Mouse (Mus musculus) c-Kit-positive CD71-negative TER-119-negative erythroid progenitor cells, embryonic 14.5 days (primary cell): ENCODE measurements around the gene Xdh.

Experiments
- DNase-seq: peaks from one replicate; pipeline ENCODE4 v3.0.0-alpha.2; 2013; ENCODE audit warnings: low read depth

The Xdh gene

DNA sequence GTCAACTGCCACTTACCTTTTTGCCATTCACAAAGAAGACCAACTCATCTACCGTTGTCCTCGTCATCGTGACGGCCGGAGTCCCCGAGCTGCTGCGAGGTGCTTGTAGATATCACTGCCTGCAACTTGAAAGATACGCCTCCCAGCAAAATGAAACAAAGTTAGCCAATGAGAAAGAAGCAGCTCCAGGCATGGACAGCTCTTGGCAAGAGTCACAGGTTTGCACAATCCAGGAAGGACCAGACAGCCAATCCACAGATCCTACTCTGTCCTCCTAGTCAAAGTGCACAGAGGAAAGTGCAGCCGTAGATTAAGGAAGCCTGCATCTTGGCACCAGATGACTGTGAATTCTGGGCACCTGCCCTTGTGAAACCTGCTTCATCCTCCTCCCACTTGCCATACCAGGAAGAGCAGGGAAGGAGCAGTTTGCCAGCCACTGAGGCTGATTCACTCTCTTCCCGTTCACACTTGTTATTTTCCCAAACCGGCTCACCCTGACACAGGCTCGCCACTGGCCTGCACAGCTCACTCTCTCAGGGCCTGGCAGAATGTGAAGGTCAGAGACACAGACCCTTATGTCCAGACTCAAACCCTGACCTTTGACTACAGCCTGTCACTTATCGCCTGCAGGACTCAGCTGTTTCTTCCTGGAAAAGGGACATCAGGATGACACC lies at the start of gene Xdh:
TSS of gene Xdh (minus strand) at position 135 of the 674 bp plus-strand sequence.
- DNase-seq: no peak

DNA sequence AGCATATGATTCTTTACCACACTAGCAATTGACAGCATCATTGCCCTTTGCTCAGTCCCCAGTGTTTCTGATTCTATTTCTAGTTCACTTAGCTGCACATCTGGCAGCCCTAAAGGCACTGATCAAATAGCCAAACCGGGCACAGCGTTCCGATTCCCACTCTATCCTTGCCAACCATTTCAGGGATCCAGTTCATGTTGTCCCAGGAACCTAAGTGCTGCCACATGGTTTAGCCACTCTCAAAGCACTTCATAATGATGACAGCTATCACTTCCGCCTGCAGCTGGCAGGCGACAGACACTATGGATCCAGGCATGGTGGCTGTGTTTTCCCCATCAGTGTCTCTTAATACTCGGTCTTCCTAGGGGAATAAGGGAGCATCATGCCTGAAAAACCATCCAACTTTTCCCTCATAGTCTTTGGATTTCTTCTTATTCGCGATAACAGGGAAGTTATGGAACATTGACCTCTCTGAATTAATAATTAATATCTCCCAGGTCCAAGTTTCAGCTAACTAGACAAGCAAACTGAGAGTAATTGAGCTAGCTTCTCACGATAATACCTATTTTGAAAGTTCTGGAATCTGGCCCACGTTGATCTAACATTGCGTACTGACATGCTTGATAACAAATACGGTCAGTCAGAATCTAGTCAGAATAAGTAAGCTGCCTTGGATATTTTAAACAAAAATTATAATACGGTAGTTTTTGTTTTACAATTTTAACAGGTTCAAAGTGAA lies 46.1 kb upstream of the Xdh start:
- DNase-seq: no peak

DNA sequence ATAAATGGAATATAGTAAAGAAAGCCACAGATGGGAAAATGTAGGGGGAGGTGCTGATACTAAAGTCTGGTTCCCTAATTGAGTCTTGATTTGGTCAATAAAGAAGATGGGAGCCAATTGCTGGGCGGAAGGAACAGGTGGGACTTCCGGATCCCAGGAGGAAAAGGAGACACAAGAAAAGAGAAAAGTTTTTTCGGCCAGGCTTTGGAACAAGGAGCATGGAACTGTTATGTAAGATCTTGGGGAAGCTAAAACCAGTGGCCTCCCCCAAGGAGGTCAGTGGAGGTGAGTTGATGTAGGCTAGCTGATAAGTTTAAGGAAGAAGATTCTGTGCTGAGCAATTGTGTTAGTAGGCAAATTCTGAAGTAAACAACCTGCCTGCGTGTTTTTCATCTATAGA lies 41.3 kb upstream of the Xdh start:
- DNase-seq: no peak

DNA sequence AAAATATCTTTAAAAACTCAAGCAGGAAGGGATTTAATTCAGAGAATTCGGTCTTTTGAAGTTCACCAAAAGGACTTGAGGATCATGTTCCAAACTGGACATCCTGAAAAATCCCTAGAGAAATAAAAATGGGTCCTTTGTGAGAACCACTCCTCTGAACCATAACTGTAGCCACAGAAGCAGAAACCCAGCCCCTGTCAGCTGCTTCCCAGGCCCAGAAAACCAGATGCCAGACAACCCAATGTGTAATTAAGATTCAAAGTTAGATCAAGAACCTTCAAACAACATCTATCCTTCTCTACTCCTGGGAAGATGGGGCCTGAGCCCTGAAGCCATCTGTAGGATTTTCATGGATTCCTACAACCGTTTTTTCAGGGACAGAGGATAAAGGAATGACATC lies 36.6 kb upstream of the Xdh start:
- DNase-seq: no peak

DNA sequence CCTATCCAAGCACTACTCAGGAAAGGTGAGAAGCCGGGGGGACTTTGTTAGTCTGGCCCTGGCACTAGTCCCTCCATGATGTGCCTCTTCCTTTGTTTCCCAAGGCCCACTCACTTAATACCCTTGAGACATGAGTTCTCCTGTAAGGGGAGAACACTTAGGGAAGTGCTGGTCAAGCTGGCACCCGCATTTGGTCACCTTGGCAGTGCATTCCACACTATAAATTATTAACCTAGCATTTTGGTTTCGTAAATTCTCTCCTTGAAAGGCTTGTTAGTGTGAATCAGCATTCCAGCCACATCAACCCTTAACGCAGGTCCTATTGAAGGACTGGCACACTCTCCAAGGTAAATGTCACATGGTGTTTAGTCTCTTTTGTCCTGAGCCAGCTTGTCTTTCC lies 35.9 kb upstream of the Xdh start:
- DNase-seq: no peak

DNA sequence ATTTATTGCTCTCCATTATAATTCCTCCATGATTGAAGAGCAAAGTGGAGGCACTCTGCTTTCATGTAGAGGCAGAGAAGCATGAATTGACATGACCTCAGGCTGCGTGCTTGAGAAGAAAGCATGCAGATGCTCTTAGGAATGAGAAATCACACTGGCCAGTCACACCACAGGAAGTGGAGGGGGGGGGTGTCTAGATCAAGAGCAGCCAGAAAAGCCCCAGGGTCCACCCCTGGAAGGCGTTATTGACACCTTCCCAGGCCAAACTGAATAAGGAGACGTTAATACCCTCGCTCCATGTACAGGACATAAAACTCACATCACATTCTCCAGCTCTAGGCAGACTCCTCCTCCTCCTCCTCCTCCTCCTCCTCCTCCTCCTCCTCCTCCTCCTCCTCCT lies 34.5 kb upstream of the Xdh start:
- DNase-seq: no peak

DNA sequence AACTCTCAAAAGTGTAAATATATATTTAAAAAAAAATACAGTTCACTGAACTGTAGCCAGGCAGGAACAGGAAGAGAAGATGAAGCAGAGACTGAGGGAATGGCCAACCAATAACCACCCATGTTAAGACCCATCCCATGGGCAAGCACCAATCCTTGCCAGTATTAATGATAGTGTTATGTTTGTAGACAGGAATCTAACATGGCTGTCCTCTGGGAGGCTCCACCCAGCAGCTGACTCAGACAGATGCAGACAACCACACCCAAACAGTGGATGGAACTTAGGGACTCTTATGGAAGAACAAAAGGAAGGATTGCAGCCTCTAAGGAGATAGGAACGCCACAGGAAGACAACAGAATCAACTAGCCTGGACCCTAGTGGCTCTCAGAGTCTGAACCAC lies 32.9 kb upstream of the Xdh start:
- DNase-seq: no peak

DNA sequence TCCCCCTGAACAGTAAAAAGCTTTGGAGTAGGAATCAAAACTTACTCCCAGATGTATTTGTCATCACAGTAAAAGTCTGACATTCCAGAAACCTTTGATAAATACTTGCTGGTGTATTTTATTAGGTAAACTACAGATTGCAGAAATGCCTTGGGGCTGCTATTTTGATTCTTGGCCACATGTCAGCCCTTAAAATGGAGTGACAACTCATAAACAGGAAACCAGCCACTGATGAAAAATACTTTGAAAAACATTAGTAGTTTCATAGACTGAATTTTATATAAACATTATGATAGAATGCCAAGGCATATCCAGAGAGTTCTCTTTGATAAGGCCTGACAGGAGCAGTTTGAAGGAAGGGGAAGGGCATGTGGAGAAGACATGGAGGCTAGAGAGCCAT lies 26.1 kb upstream of the Xdh start:
- no peak for DNase-seq

DNA sequence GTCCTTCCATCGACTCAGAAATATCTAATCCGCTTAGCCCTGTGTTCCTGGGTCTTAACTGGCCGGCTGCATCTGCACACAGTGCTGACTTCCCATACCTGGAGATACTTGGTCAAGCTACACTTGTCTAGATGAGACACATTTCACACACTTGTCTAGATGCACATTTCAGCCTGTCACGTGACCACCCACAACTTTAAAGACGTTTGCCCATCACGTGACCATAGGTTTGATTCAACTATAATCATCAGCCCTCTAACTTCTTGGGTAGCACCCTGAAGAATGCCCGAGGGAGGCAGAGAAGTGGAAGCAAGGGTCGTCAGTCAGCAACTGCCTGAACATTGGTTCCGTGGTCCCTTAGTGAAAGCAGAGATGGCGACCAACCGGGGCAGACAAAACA lies 22.7 kb upstream of the Xdh start:
- no peak for DNase-seq

DNA sequence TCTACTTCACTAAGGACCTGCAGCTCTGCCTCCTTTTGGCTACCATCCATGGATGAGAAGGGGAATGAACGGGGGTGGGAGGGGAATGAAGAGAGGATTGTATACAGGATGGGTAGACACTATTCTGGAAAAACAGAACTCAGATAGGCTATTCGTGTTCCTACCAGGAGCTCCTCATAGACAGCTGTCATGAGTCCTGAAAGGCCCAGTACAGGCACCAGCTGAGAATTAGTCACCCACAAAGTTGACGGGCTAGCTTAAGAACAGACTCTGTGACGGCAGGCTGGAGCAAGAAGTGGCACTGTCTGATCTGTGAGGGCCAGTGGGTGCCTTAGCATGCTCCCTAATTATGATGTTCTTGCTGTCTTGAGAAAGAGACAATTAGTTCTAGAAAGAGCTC lies 21.3 kb upstream of the Xdh start:
- no peak for DNase-seq

DNA sequence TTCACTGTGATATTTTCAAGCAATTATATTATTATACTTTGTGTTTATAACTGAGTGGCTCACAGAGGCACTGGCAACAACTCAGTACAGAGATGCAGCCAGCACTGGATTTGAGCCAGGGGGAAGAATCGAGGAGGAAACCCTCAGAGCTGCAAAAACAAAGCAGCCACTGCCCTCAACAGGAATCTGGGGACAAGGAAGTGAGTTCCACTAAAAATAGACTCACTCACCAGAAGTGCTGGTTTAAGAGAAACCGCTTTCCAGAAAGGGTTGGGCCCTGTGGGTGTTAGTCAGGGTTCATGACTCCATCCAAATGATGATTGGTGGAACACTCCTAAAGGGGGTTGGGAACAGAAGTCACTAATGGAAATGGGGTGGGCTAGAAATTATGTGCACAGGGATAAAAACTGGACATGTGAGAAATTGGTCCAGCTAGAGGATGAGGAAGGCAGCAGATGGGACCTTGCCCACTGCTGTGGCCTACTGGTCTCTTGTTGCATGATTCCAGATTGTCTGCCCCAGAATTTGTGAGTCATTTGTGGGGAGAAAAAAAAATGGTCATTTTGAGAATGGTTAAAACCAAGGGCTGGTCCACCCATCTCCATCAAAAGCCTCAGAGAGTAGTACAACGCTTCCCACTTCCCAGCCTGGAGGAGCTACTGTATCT lies 20.5 kb upstream of the Xdh start:
- DNase-seq: no peak

DNA sequence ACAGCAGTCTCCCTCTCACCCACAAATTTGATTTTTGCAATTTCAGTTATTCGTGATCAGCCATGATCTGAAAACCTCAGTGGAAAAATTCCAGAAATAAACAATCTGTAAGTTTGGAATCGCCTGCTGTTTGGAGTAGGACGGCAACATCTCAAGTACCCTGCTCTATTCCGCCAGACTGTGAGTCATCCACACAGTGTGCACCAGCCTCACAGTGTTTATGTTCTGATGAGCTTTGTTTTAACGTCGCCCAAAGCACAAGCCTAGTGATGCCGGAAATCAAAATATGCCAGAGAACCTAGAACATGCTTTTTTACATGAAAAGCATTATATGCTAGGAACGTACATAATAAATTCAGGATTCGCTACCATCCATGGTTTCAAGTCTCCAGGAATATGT lies 14.9 kb upstream of the Xdh start:
- no peak for DNase-seq

DNA sequence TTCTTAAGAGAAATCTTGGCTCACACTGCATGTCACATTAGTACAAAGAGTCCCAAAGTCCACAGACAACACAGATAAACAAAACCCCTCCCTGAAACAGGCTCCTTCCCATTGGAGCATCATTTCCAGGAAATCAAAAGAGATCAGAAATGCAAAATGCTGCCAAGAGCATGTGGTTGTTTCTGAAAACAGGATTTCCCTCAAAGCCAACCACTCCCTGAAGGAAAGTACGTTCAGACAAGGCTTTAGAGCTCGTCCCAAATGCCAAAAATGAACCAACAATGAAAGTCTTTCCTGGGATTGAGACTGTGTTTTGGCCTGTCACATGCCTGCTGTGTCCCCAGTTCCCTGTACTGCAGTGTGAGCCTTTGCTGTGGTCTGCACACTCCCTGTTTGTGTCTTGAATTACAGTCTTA lies 12.6 kb upstream of the Xdh start:
- no peak for DNase-seq

DNA sequence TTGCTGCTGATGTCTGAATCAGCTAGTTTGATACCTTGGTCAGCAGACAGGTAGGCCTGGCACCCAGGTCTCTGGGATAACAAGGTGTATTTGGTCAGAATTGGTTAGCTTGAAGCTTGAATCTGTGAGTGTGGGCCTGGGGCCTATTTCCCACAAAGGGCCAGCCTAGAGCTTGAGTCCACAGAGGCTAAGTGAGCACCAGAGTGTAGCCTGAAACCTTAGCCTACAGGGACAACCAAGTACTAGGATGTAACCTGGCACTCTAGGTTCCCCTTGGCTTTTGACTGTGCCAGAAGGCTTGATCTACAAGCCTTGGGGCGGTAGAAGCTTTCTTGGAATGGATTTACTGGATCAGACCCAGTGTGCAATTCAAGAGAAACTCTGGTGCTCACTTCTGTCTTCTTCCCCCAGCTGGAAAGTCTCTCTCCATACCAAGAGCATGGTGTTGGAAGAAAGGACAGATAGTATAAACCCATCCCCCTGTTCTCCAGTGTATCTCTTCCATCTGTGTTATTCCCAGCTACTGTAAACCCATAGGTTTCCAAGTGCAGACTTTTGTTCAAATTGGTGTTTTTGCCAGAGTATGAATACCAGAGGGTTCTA lies 11.9 kb upstream of the Xdh start:
- DNase-seq: no peak

DNA sequence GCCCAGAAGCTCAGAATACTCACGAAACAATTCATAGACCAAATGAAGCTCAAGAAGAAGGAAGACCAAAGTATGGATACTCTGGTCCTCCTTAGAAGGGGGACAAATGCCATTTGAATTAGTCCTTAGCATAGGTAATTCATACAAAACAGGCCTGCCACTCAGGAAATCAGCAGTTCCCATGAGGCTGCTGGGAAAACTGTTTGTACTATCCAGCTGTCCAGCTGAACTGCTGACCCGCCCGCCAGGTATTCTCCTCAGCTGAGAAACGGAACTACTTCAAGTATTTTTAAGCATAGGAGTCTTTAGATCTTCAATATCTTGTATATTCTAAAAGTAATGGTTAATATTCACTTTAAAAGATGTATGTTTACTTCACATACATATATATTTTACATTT lies 10.7 kb upstream of the Xdh start:
- no peak for DNase-seq

DNA sequence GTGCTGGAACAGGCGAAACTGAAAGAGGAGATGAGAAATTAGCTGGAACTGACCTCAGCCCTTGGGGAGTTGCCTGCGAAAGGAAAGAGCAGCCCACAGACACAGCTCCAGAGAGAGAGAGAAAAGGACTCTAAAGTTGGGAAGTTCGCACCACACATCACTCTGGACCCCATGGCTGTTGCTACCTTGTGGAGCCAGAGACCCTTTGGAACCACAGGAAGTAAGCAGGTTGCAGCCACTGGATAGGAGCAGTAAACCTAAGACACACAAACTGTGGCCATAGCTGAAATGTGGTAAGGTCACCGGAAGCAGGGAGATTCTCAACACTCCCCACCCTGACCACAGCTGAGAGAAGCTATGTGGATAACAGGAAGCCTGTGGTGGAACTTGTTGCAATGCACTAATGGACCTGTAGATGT lies 2.1 kb upstream of the Xdh start:
- DNase-seq: peak; percentile 48

DNA sequence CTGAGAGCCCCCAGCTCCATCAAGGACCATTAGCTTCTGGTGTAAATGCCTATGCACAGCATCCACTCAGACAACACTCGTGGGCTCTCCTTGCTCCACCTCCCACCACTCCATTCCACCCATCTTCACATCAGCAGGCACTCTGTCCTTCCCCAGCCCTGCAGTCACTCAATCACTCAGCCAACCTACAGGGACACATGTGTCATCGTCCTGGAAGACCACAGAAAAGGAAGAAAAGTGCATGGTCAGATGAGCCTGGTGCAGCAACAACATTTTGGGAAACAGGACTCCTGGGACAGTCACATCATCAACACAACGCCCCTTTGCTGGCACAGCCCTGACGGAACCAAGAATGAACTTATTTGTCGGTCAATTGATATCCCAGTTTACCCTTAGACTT lies 974 bp upstream of the Xdh start:
- no peak for DNase-seq

DNA sequence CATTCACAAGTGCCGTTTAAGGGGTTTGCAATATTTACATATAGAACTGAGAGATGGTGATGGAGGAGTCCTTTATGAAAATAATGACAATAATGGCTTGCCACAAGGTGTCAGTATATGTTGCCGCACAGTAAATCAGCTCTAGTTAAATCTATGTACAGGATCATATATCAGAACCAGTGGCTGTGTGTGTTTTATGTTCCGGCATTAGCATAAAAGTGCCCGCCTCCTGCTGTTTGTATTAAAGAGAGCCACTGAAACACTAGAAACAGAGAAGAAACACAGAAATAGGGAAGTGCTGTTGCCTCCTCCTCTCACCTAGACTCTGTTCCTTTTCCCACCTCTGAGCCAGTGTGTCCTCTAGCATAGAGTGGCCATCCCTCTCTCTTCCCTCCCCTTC lies 498 bp downstream of the Xdh start:
- DNase-seq: no peak

DNA sequence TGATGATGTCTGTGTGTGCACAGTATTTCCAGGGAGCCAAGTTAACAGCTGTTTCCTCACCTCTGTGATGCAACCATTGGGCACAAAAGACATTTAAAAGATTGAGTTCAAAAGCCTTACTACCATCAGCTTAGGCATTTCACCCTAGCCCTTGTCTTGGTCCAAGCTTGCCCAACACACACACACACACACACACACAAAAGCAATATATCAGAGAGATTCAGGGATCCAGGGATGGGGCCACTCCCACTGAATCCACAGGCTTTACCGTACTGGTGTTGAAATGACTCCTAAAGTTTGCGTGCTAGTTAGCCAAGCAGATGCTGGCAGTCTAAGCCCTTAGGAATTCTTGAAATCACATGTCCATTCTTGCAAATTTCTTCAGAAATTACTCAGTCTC lies 1.2 kb downstream of the Xdh start:
- no peak for DNase-seq

DNA sequence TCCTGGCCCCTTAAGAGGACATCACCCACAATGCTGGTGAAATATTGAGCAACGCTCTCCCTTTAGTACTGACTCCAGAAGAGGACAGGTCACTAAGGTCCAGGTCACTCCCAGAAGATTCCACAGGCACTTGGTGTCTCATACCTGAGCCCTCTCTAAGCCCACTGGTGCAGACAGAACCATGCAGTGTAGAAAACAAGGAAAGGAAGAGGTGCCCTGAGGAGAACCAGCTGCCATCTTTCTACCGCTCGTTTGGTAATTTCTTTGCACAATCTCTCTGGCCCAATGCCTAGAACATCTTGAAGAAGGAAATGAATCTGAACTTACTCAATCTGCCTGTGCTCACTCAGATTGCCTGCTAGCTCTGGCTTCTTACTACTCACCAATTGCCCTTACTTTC lies 2.0 kb downstream of the Xdh start:
- no peak for DNase-seq

DNA sequence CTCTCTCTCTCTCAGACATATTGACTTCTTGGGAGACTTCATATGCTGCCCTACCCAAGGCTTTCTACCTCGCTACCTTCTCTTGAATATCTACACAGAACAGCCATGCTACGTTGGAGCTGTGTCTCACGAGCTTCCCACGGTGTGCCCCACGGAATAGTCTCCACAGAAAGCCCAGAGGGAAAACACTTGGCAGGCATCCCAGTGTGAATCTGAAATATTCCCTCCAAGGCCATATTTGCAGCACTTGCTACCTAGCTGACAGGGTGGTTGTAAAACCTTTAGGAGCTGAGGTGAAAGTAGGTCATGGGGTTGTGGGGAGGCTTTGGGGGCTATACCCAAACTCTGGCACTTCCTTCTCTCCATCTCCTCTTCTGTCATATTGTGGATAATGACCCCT lies 3.1 kb downstream of the Xdh start:
- no peak for DNase-seq

DNA sequence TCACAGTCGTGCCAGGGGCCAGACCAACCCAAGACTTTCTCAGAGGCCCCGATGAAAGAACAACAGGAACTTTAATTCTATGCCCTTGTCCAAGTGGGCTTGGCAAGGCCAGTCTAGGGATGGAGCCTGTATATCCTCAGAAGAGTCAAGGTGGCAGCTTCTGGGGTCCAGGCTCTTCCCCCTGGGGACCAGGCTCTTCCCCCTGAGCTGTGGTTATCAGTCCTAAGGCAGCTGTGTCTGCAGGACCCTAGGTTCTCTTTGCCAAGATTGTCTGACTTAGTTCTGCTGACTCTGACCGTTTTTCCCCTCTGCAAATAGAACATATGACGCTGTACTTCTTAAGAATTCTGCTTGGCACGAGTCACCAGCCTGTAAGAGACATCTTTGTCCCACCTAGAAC lies 5.3 kb downstream of the Xdh start:
- no peak for DNase-seq
